Mouse (Mus musculus): ENCODE data around the gene Dera.
A peak's percentile ranks its signal among the peaks of the same experiment; 100 is the strongest.

The Dera gene

DNA sequence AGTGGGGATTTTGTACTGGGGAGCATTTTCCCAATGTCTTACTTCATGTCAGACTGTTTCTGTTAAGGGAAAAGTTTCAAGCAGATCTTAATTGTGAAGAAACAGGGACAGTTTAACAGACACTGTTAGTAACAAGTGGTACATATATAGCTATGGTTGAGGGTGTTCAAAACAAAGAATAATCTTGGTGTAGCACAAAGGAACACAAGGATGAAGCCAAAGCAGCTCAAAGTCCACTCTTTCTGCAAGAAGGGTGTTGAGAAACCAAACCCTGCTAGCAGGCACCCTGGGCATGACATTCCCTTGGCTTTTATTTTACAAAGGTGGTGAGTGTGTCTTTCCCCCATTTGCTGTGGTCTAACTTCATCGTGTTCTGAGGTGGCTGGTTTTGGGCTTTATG, 3.5 kb downstream of the Dera start:
- no peak for DNase-seq (ENCODE audit: low read depth, low spot score)

DNA sequence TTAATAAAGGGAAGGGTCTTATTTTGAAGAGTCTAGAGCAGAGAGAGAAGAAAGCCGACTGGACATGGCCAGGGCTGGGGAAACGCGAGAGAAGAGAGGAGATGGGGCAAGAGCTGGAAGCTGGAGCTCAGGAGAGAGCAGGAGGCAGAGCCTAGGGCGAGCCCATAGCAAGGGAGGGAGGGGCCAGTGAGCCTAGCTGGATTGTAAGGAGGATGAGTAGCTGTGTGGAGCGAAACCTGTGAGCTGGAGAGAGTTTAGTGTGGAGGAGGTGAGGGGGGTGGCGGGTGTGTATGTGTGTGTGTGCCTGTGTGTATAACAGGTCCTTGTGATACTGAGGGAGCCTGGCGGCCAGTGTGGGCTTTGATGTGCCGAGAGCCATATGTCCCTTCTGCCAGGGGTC, 5.3 kb downstream of the Dera start:
- no peak for DNase-seq (ENCODE audit: low read depth, low spot score)

DNA sequence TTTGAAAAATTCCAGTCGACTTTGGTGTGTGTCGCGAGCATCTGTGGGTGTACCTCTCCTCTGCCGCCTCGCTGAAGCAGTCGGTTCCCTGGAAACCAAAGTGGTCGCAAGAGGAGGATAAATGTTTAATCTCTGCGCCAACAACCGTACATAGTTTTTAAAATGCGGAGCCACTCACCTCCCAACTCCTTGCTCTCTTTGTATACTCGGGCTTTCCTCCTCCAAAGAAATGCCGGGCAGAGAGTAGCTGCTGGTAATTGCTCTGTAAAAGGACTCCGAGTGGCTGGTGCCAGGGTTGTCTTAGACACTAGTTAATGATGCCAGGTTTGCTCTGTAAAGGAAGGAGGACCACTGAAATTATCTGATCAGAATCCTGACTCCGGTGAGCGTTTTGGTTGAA, 6.6 kb downstream of the Dera start:
- no peak for DNase-seq (ENCODE audit: low read depth, low spot score)

DNA sequence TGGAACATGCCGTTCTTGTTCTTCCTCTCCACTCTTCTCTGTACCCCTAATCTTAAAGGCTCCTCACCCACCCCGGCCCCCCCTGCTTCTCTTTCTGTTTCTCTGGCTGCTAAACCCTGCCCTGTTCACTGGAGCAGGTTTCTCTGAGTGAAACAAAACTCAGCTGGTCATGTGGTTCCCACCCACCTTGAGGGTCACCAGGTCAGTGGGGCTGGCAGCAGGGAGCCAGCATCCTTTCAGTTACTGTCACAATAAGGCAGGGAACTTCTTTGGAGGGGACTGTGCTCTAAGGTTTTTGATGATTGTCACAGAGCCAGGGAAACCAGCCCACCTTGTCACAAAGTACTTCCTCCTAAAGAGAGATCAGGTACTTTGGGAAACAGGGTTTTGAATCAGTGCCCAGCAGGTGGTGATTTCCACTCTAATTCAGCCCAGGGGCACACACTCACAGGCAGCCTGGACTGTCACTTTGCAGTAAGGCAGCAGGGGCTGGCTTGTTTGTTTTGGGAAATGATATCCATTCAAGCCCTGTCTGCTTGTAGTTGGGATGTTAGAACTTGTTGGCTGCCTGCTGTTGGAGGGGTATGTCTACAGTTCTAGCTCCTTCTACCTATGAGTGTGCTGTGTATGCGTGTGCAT, 10.3 kb downstream of the Dera start:
- no peak for DNase-seq (ENCODE audit: low read depth, low spot score)

DNA sequence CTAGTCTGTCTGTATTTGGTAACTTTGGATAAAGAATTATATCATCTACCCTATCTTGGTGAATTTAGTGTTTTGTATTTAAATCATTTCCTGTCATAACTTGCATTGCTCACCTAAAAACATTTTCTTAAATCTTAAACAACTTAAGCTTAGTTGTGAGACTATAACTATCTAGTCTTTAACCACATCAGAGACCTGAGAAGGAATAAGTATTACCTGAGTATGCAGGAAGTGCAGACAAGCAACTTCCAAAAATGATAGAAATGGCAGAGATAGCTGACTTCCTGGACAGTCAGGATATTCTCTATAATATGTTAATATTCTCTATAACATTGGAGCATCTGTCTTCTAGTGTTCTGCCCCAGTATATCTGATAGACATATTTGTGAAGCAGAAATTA, 11.8 kb downstream of the Dera start:
- no peak for DNase-seq (ENCODE audit: low read depth, low spot score)

DNA sequence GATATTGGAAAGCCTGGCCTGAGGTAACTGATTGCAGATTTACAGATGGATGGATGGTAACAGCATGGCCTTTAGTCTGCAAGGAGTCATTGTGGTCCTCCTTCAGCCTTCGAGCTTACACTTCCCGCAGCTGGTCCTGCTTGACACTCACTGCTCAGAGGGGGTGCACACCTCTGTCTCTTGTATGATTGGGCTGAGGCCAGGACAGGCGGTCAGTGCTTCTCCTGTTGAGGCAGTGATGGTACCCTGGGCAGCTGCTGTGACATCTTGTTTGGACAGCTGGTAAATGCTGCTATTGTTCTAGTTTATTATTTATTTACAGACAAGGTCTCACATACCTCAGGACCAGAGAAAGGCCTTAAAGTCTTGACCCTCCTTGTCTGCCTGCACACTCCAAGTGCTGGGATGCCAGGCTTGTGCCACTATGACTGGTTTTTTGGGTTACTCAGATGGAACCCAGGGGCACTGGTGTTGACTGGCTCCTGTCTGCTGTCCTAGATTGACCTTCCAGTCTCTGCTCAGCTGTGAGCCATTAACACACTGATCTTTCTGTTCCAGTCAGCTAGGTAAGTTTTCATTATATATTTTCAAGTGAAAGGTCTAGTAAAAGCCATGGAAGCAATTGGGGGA, 17.4 kb downstream of the Dera start:
- DNase-seq (ENCODE audit: low read depth, low spot score): no peak

DNA sequence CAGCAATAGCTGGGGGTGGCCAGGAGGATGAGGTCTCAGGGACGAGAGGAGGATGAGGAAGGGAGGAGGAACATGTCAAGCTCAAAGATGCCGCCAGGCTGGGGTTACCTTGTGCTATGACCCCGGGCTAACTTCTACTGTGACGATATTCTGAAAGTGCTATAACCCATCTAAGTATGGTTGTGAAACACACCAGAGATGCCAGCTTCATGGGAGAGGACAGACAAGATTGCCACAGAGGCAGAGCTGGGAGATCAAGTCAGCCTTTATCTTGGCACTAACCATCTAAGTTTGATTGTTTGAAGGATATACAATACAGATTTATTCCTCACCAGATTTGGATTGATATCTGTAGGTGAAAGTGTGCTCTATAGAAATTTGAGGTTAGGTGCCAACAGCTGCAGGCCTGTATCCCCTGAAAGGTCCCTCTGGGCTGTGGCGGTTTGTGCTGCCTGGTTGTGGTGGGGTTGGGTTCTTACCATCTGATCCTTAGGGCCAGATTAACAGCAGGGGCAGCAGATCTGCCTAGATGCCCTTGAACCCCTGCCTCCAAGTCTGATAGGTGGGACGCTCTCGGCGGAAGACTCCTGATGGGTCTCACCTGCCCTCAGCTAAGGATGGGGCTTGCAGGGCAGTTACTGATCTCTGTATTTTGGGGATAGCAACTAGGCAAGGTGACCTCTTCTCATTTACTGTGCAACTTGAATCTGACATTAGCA, 18.7 kb downstream of the Dera start:
- no peak for DNase-seq (ENCODE audit: low read depth, low spot score)

DNA sequence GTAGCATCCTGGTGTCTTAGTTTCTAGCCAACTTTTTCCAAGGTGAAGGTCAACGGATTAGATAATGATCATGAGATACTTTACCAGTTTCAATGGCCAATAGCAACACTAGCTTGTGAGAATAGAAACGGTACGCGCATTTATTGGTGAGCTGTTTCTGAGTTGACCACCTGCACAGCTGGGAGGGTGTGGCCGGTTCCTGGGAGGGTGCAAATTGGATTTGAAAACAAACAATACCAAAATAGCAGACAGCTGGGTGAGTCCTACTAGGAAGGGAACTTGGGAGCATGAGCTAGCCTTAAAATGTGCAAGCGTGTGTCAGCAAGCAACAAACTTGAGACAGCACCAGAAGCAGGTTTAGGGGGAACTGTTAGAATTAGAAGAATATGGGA, 19.3 kb downstream of the Dera start:
- no peak for DNase-seq (ENCODE audit: low read depth, low spot score)

DNA sequence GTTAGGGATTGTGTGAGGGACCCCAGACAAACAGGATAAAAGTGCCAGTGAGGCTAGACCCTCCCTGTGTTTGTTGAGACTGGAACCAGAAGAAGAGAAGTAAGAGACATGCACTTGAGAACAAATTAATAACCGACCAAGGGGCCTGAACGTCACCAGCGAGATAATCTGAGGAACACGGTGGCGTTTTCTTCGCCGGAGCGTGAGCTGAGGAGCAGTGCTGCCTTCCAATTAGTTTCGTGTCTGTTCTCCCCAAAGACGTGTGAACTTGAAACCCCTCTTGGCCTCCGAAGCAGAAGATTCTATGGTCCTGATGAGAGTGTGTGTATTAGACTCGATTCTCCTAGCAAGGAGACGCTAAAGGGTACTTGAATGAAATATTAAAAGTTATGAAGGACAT, 19.8 kb downstream of the Dera start:
- DNase-seq (ENCODE audit: low read depth, low spot score): no peak

DNA sequence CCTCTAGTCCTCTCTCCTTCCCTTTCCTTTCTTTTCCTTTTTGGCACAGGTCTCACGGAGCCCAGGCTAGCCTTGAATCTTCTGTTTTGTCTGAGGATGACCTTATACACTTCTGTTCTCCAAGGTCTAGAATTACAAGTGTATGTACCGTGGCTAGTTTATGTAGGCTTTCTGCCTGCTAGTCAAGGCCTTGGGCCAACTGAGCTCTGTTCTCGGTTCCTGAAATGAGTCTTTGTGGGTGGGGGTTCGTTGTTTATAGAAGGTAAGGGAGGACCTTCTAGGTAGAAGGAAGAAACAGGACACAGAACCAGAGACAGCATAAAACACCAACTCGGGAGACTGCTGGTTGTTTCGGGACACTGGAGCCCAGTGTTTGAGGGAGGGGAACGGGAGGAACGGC, 20.8 kb downstream of the Dera start:
- no peak for DNase-seq (ENCODE audit: low read depth, low spot score)

DNA sequence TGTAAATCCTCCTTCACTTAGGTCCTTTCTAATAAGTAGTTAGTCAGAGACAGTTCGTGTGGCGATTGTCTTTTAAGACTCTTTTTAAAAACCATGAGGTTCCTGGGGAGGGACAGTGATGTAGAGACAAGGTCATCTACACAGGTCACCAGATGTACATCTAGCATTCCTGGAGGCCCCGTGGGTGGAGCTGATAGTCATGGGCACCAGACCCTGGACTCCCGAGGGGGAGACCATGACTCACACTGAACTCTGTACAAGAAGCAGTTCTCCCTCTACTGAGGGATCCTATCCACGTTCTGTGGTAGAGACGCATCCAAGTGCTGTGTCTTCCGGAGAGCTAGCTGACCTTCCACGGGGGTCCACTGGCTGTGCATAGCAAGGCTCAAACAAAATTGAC, 22.6 kb downstream of the Dera start:
- no peak for DNase-seq (ENCODE audit: low read depth, low spot score)

DNA sequence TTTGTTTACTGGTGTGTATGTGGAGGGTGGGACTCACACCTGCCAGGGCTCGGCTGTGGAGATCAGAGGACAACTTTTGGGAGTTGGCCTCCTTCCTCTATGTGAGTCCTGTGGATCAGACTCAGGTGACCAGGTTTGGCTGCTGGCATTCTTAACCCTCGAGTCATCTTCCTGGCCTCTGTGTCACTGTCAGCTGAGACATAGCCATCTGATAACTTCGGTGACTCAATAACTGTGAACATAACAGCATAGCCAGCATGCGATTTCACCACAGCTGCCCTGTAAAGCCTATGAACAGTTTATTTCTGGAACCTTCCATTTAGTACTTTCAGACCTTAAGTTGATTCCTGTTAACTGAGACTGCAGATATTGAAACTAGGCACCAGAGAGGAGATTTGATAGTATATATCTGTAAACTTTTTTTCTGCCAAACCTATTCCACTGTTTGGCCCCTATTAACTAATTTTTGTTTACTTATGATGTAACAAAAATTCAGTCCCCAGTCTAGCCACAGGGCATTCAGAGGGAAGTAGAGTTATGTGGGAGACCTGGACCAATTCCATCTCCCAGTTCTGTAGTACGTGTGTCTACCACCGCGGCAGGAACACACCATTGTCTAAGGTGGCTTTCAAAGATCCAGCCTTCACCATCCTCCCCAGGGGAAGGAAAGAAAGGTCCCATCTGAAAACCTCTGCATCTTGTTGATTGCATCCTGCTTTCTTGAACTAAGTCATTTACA, 29.7 kb downstream of the Dera start:
- no peak for DNase-seq (ENCODE audit: low read depth, low spot score)

DNA sequence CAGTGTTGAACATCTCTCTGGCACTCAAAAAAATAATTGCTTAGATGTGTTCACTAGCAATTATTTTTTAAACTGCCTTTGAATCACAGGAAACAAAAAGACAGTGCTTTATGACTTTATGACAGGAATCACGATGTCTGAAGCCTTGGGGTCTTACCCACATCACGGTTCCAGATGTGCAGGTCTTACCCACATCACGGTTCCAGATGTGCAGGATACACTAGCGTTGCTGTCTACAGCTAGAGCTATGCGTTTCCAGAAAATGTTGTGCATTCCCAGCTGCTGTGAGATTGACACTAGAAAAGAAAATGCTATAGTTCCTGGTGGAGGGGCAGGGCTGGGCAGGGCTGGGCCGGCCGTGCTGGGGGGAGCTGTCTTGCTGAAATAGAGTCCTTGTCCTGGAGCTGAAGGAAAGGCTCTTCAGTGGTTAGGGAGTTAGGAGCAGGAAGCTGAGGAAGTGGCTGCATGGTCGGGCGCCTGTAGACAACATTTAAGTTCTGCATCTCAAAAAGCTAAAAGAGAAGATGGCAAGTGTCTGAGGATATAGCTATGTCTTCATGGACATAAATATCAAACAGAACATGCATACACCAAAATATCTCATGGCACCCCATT, 34.7 kb downstream of the Dera start:
- DNase-seq (ENCODE audit: low read depth, low spot score): no peak

DNA sequence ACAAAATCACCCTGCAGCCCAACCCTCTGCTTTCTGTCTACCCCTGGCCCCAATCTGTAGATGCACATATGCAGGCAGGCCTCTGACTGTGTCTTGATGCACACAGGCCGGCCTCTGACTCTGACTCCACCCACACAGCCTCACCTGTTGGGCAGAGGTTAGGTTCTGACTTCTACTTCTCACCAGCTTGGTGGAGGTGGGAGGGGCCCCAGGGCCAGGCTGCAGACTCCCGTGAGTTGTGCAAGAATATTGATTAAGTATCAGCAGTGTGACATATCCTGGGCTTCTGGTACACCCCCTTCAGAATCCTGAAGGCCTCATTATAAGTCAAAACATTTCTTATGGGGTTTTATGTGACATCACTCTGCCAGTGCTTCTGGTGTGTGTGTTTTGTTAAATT, 35.3 kb downstream of the Dera start:
- DNase-seq (ENCODE audit: low read depth, low spot score): no peak

DNA sequence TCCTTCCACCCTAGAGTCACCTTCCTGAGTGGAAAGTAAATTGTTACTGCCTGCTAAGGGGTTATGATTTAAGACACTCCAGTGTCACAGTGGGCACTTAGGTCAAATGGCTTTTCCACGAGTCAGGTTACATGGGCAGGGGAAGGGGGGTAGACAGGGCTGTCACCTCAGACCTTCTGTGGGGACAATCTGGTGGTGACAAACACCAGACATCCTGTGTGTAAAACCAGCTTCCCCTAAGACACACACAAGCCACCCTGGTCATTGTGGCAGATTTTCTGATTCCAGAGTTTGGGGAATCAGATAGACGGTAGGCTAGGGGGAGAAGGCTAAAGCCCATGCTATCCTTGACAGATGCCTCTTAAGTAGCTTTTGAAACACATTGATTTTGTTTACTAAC, 41.1 kb downstream of the Dera start:
- no peak for DNase-seq (ENCODE audit: low read depth, low spot score)

DNA sequence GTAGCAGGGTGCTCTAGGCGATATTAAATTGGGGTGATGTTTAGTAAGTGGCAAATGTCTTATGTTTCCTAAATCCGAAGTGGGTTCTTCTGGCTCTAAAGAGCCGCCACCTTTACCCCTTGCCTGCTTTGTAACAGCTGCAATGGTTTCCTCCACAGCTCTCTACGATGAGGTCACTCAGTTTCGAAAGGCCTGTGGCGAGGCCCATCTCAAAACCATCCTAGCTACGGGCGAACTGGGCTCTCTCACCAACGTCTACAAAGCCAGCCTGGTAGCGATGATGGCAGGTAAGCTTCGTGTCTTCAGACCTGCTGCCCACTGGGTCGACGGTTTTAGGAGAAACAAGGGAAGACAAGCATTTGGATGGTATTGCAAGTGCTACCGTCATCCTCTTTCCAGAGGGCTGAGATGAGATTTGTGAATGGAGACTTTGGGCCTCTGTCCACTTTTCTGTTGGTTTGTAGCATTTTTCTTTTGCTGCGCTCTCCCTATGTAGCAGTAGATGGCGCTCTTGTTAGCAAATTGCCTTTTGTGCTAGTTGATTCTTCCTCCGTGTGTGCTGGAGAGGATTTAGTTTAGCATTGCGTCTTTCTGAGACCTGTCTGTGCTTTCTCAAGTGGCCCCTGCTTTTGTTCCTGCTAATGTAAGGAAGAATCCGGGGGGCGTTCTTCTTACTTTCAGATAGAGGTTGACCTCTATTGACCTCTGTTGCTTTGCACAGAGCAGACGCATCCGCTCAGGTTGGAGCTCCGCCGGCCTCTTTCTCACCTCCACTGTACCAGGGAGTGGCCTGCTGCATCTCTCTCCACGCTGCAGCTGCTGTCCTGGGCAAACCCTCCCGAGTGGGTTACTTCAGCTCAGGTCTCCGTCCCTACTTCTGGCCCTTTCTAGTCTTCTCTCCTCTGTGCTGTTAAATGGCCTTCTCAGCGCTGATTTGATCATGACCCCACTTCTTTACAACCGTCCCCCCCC, 42.5 kb downstream of the Dera start:
- DNase-seq (ENCODE audit: low read depth, low spot score): peak; percentile 42

DNA sequence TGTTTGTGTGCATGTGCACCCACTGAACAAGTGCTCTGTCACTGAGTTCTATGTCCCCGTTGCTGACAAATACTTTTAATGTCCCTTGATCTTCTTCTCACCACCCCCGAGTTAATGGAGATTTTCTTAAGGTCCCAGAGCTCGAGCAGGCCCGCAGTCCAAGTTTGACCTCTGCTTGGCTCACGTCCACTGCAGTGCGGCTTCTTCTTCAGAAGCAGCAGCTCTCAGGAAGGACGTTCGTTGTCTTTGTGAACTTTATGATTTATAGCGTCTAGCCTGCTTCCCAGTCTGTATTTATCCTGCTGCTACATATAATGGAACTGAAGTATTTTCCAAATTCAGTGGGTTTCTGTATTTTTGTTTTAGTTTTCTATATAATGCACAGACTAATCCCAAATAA, 44.9 kb downstream of the Dera start:
- DNase-seq (ENCODE audit: low read depth, low spot score): no peak

DNA sequence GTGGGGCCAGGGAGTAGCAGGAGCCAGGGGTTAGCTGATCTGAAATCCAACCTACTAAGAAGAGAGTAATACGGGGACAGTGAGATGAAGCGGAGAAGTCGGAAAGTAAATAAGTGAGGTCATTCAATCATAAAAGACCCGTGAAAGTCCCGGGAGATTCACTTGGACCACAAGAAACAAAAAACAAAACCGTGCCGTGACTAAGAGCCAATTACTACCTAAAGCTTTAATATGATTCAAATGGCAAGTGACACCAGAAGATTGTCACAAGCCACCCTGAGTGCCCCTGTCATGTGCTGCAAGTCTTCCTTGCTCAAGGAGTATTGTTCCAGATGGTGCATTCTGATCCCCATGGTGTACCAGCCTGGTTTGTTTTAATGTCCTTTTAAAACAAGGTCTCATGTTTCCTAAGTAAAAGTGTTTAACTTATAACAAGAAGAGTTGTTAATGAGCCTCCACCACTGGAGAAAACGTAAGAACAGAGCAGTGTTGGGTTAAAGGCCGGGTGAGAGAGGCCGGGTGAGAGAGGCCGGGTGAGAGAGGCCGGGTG, 49.2 kb downstream of the Dera start:
- DNase-seq (ENCODE audit: low read depth, low spot score): no peak

DNA sequence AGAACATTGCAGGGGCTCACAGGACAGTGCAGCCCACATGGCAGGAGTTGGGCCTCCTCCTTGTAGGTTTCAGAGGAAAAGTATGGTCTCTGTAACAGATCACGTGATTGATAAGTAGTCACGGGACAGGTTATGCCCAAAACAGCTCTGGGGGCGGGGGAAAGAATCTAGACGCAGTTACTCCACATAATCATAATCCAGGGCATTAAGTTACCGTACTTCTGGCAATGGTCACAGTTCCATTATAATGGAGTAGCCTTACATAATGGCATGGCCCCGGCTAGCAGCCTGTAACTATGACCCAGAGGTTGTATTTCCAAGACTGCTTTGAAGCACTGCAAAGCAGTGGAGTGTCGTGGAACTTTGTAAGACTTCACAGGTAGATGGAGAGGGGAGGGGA, 49.8 kb downstream of the Dera start:
- no peak for DNase-seq (ENCODE audit: low read depth, low spot score)

DNA sequence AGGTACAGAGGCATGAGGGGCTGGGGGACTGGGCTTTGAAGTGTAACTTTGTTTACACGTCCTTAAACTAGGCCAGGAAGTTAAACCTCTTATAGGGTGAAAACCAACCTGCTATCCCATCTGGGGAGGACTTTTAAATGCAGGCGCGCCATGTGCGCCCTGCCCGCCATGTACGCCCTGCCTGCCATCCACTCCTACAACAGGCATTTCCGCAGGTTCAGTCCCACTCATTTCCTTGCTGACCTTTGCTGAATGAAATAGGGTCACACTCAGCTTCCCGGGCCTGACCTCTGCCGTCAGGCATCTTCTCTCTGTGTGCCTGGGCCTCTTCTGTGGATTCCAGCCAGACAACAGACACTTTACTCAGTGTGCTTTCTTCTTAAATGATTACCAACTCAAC, 50.3 kb downstream of the Dera start:
- DNase-seq (ENCODE audit: low read depth, low spot score): no peak

DNA sequence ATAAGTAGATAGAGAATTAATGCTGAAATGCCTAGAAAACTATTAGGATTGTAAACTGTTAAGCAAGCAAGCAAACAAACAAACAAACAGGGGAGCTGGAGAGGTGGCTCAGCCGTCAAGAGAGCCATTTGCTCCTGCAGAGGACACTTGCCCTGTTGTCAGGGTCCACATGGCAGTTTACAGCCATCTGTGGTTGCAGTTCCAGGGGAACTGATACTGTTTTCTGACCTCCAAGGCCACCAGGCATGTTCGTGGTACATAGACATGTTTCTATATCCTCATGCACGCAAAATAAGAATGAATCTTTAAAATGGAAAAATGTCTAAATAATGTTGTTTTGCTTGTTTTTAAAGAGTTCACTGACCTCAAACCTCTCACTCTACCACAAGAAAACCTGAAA, 52.0 kb downstream of the Dera start:
- no peak for DNase-seq (ENCODE audit: low read depth, low spot score)
